Mouse (Mus musculus): Measurements from ENCODE around the gene Tpcn2.
A peak's percentile ranks its signal among the peaks of the same experiment; 100 is the strongest.

Tpcn2 gene

GRCm38 (mm10) chr7:145283487-145284187, at the start of gene Tpcn2:
Gene Tpcn2, minus strand, starts transcription at chr7:145284011.
- peak; percentile 39 for DNase-seq (ENCODE audit: extremely low read depth, low read depth, low spot score)

- DNase-seq (ENCODE audit: extremely low read depth, low read depth, low spot score), result no peak
These were observed 48.7 kb upstream of the Tpcn2 start for GRCm38 (mm10) chr7:145332376-145333041.

GRCm38 (mm10) chr7:145330641-145331040, 46.8 kb upstream of the Tpcn2 start:
- no peak for DNase-seq (ENCODE audit: extremely low read depth, low read depth, low spot score)

- no peak for DNase-seq (ENCODE audit: extremely low read depth, low read depth, low spot score)
These were observed 46.2 kb upstream of the Tpcn2 start for GRCm38 (mm10) chr7:145329982-145330381.

GRCm38 (mm10) chr7:145325697-145326096, 41.9 kb upstream of the Tpcn2 start:
- no peak for DNase-seq (ENCODE audit: extremely low read depth, low read depth, low spot score)

- DNase-seq (ENCODE audit: extremely low read depth, low read depth, low spot score), result no peak
These were observed 39.8 kb upstream of the Tpcn2 start for GRCm38 (mm10) chr7:145323607-145324006.

GRCm38 (mm10) chr7:145319481-145319880, 35.7 kb upstream of the Tpcn2 start:
- no peak for DNase-seq (ENCODE audit: extremely low read depth, low read depth, low spot score)

GRCm38 (mm10) chr7:145317522-145317921, 33.7 kb upstream of the Tpcn2 start:
- no peak for DNase-seq (ENCODE audit: extremely low read depth, low read depth, low spot score)

- DNase-seq (ENCODE audit: extremely low read depth, low read depth, low spot score), result no peak
These were observed 31.1 kb upstream of the Tpcn2 start, which contains the start of gene Mrgprd for GRCm38 (mm10) chr7:145314785-145315411. Gene Mrgprd, plus strand, starts transcription at chr7:145314835.

- DNase-seq (ENCODE audit: extremely low read depth, low read depth, low spot score), result no peak
These were observed 28.3 kb upstream of the Tpcn2 start for GRCm38 (mm10) chr7:145312137-145312536.

- DNase-seq (ENCODE audit: extremely low read depth, low read depth, low spot score), result no peak
These were observed 26.7 kb upstream of the Tpcn2 start for GRCm38 (mm10) chr7:145310526-145310925.

- no peak for DNase-seq (ENCODE audit: extremely low read depth, low read depth, low spot score)
These were observed 26.1 kb upstream of the Tpcn2 start for GRCm38 (mm10) chr7:145309877-145310276.

- no peak for DNase-seq (ENCODE audit: extremely low read depth, low read depth, low spot score)
These were observed 25.1 kb upstream of the Tpcn2 start for GRCm38 (mm10) chr7:145308866-145309265.

- DNase-seq (ENCODE audit: extremely low read depth, low read depth, low spot score), result no peak
These were observed 24.4 kb upstream of the Tpcn2 start for GRCm38 (mm10) chr7:145308061-145308675.

GRCm38 (mm10) chr7:145307636-145308035, 23.8 kb upstream of the Tpcn2 start:
- no peak for DNase-seq (ENCODE audit: extremely low read depth, low read depth, low spot score)

- no peak for DNase-seq (ENCODE audit: extremely low read depth, low read depth, low spot score)
These were observed 20.3 kb upstream of the Tpcn2 start for GRCm38 (mm10) chr7:145304153-145304552.

GRCm38 (mm10) chr7:145302488-145303285, 18.9 kb upstream of the Tpcn2 start:
- DNase-seq (ENCODE audit: extremely low read depth, low read depth, low spot score), result no peak

- DNase-seq (ENCODE audit: extremely low read depth, low read depth, low spot score), result no peak
These were observed 17.7 kb upstream of the Tpcn2 start for GRCm38 (mm10) chr7:145301341-145302005.

GRCm38 (mm10) chr7:145301008-145301340, 17.2 kb upstream of the Tpcn2 start:
- no peak for DNase-seq (ENCODE audit: extremely low read depth, low read depth, low spot score)

GRCm38 (mm10) chr7:145300321-145301007, 16.7 kb upstream of the Tpcn2 start, which contains the start of gene Mrgprf:
Gene Mrgprf, plus strand, starts transcription at chr7:145300828.
- no peak for DNase-seq (ENCODE audit: extremely low read depth, low read depth, low spot score)

Measured in fat pad, adult 2 months (tissue).